Mouse (Mus musculus) thymus, adult 2 months (tissue): ENCODE measurements around the gene Camkk1. TPM values are rescaled to one million over a fixed set of nuclear protein-coding genes. Genes with fewer than 3 reads are reported as not detected.

ENCODE experiments used
- DNase-seq: peaks from one replicate; pipeline ENCODE4 v3.0.0; 2021
- H3K27ac ChIP-seq: fragments of 200-500 bp; 2 replicates; pipeline ENCODE4 v1.5.1; 2012; ENCODE audit warnings: low read length, control low read depth; ENCODE audit not compliant: control insufficient read depth, insufficient read depth
- H3K27me3 ChIP-seq: fragments of 200-500 bp; 2 replicates; pipeline ENCODE4 v1.6.1; 2012; ENCODE audit warnings: mild to moderate bottlenecking, low read length, moderate library complexity, mixed read lengths; ENCODE audit not compliant: control insufficient read depth, insufficient read depth
- H3K36me3 ChIP-seq: fragments of 200-500 bp; 2 replicates; pipeline ENCODE4 v1.6.1; 2012; ENCODE audit warnings: mild to moderate bottlenecking, low read length, moderate library complexity; ENCODE audit not compliant: control insufficient read depth, insufficient read depth
- H3K4me1 ChIP-seq: fragments of 200-500 bp; replicated peaks from 2 replicates; pipeline ENCODE4 v1.6.1; 2012; ENCODE audit warnings: low read length; ENCODE audit not compliant: control insufficient read depth, insufficient read depth
- H3K4me3 ChIP-seq: fragments of 200-500 bp; 2 replicates; pipeline ENCODE4 v1.5.1; 2012; ENCODE audit warnings: mild to moderate bottlenecking, low read length, control low read depth, moderate library complexity; ENCODE audit not compliant: control insufficient read depth, insufficient read depth
- CTCF ChIP-seq: fragments of 200-500 bp; IDR thresholded peaks from 2 replicates; pipeline ENCODE4 v1.5.1; 2012; ENCODE audit warnings: mild to moderate bottlenecking, control low read depth, low read length, moderate library complexity, borderline replicate concordance; ENCODE audit not compliant: control insufficient read depth, poor library complexity, insufficient read depth; ENCODE audit errors: extremely low read depth
- POLR2A ChIP-seq: fragments of 200-500 bp; IDR thresholded peaks from 2 replicates; pipeline ENCODE4 v1.6.1; 2012; ENCODE audit warnings: mild to moderate bottlenecking, low read length, control low read depth, moderate library complexity; ENCODE audit not compliant: control insufficient read depth, poor library complexity, insufficient read depth; ENCODE audit errors: extremely low read depth
- WGBS: fragments of 180-500 bp; shearing (Covaris S2); methylation state at CpG from one replicate; pipeline ENCODE4 v1.1.7; 2018; 5-methylcytosine and 5-hydroxymethylcytosine counted together
- polyA plus RNA-seq: library from polyadenylated mRNA; depleted of rRNA; stranded (reverse); fragments of >200 nt; gene quantifications from 2 replicates; pipeline ENCODE4 v1.2.3, GENCODE M21; 2012

The Camkk1 gene
- polyA plus RNA-seq, 1 experiment, result 40.0 TPM

GRCm38 (mm10) chr11:73008826-73009225, 10.0 kb upstream of the Camkk1 start:
- WGBS, result 29% methylated on average over 2 of the region's 2 CpGs
- H3K36me3 ChIP-seq, result no peaks in the 10 kb centered on the region
- H3K27ac ChIP-seq, result peak overlapping the region; percentile 95
- no peaks in the 10 kb centered on the region for H3K27me3 ChIP-seq
- TF ChIP-seq CTCF, result no peak
- no peak for TF ChIP-seq POLR2A
- H3K4me3 ChIP-seq, result peak overlapping the region; percentile 38
- peak; percentile 47 for DNase-seq
- peaks cover 52% of the 10 kb centered on the region for H3K4me1 ChIP-seq

- TF ChIP-seq POLR2A (peak; percentile 28), CTCF (no peak)
- Histone ChIP-seq H3K27me3 (no peaks in the 10 kb centered on the region), H3K4me3 (peak overlapping the region; percentile 38), H3K4me1 (peaks cover 61% of the 10 kb centered on the region), H3K36me3 (no peaks in the 10 kb centered on the region), H3K27ac (peak overlapping the region; percentile 95)
- WGBS, result 49% methylated on average over 13 of the region's 13 CpGs
- peak; percentile 65 for DNase-seq
Measured at GRCm38 (mm10) chr11:73009531-73010274, 9.1 kb upstream of the Camkk1 start.

GRCm38 (mm10) chr11:73013981-73014380, 4.8 kb upstream of the Camkk1 start:
- TF ChIP-seq CTCF (no peak), POLR2A (no peak)
- DNase-seq, result no peak
- H3K36me3 ChIP-seq, result no peaks in the 10 kb centered on the region
- WGBS, result 97% methylated on average over 5 of the region's 5 CpGs
- H3K4me1 ChIP-seq, result peaks cover 77% of the 10 kb centered on the region
- no peak overlapping the region for H3K4me3 ChIP-seq
- peak overlapping the region; percentile 97 for H3K27ac ChIP-seq
- no peaks in the 10 kb centered on the region for H3K27me3 ChIP-seq

- peak overlapping the region; percentile 97 for H3K27ac ChIP-seq
- WGBS, result 30% methylated on average over 4 of the region's 4 CpGs
- DNase-seq, result peak; percentile 69
- H3K4me3 ChIP-seq, result 0 out of 2 replicates have a peak overlapping the region, but pooled peaks have one; percentile 1
- H3K36me3 ChIP-seq, result no peaks in the 10 kb centered on the region
- H3K4me1 ChIP-seq, result peaks cover 74% of the 10 kb centered on the region
- H3K27me3 ChIP-seq, result no peaks in the 10 kb centered on the region
- TF ChIP-seq POLR2A (0 out of 2 replicates have a peak, but pooled peaks have one; percentile 33), CTCF (no peak)
Measured at GRCm38 (mm10) chr11:73014831-73015344, 3.9 kb upstream of the Camkk1 start.

GRCm38 (mm10) chr11:73015391-73016102, 3.3 kb upstream of the Camkk1 start:
- Histone ChIP-seq H3K27me3 (no peaks in the 10 kb centered on the region), H3K36me3 (no peaks in the 10 kb centered on the region), H3K4me3 (no peak overlapping the region), H3K27ac (peak overlapping the region; percentile 97), H3K4me1 (peaks cover 75% of the 10 kb centered on the region)
- no peak for DNase-seq
- TF ChIP-seq CTCF, result no peak
- TF ChIP-seq POLR2A, result no peak
- WGBS, result 86% methylated on average over 5 of the region's 5 CpGs

GRCm38 (mm10) chr11:73016103-73016420, 2.7 kb upstream of the Camkk1 start:
- no peak for DNase-seq
- H3K27me3 ChIP-seq, result no peaks in the 10 kb centered on the region
- H3K36me3 ChIP-seq, result no peaks in the 10 kb centered on the region
- H3K4me1 ChIP-seq, result peaks cover 73% of the 10 kb centered on the region
- no peak overlapping the region for H3K4me3 ChIP-seq
- H3K27ac ChIP-seq, result 0 out of 2 replicates have a peak overlapping the region, but pooled peaks have one; percentile 13
- 91% methylated on average over 6 of the region's 6 CpGs for WGBS
- TF ChIP-seq CTCF (no peak), POLR2A (no peak)
